Mouse (Mus musculus) C2C12 (cell line): ENCODE results near the gene Ranbp17.

Source experiments
- CTCF ChIP-seq: IDR thresholded peaks from one replicate; pipeline ENCODE4 v1.5.1; 2011; ENCODE audit not compliant: control insufficient read depth, insufficient read depth, insufficient read length
- MAX ChIP-seq: IDR thresholded peaks from one replicate; pipeline ENCODE4 v1.6.1; 2011; ENCODE audit warnings: mild to moderate bottlenecking, control low read depth

DNA sequence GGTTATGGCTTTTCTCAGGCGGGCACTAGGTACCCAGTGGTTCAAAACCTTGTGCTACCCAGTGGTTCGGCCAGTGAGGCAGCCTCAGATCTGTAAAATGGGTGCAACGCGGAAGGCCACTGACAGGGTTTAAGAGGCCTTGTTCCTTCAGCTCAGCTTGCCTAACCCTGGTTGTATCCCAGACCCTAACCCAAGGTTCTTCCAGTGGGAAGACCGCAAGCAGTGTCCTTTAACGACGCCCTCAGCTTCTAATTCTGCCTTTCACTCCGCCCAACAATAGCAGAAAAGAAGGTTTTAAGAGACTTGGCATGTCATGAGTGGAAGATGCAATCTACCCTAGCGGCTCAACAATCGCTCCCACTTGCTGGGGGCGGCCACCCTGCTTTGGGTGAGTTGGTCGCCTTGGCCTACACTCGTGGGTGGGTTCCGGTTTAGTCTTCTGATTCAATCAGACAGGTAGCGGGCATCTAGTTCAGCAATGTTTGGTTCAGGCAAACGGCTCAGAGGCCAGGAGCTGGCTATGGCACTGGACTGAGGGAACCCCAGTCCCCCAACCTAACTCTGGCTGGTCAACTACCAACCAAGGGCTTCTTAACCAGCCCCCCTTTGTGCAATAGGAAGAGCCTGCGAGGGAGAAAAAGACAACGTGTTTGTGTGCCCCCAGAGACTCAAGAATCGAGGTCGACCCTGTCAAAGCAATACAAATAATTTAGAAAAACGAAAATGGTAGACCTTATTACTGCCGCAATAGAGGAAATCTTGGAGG, 315.0 kb downstream of the Ranbp17 start:
- TF ChIP-seq CTCF = no peak
- no peak for TF ChIP-seq MAX
